Mouse (Mus musculus) thymus, postnatal 10 days (tissue): ENCODE measurements around the gene Opcml.

Source experiments
- DNase-seq, 2 experiments: peaks; one replicate each; pipeline ENCODE4 v3.0.0; 2021; ENCODE audit warnings: low spot score in 2 of 2

The Opcml gene

DNA sequence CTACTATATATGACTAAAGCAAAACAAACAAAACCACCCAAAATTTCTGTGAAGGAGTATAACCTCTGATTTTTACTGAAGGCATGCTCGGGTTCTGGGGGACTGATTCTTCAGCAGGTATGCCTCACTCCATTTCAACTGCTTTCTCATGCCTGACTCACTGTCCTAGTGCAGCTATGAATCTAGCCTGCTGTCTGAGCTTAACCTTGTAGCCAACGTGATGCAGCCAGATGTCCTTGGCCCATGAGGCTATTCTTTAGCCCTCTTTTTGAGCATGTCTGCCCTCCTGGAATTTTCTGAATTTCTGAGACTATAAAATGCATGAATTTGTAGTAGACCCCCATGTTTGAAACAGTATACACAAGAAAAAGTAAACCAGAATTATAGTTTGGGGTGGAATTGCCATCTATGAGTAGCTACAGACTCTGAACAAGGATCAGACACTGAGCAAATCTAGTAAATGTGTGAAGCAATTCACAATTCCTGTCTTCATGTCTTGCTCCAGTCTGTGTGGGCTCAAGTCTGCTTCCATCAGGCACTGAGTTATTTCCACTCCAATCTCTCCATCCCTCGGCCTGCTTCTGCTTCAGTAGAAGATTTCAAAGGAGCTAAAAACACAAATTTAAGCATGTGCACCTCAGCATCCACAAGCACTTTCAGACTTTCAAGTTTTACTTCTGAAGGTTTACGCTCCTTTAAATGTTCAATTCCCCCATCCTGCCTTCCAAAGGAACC is 528.6 kb downstream of the Opcml start:
- no peak for DNase-seq

DNA sequence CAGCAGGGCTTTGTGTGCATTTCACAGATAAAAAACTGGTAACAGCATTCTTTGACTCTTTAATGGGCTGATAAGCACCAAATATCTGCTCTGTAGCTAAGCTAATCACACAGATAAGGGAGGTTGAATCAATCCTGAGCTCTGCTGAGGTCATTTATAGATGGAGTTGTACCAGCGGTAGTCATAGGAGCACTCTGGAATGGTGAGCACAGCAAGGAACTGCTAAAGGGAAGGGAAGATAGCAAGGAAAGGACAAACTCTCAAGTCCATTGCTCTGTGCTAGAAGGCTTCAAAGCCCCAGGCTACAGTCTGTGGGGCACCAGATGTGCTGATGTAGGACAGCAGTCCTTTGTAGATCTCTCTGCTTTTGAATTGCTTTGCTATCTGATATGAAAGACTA is 529.2 kb downstream of the Opcml start:
- no peak for DNase-seq

DNA sequence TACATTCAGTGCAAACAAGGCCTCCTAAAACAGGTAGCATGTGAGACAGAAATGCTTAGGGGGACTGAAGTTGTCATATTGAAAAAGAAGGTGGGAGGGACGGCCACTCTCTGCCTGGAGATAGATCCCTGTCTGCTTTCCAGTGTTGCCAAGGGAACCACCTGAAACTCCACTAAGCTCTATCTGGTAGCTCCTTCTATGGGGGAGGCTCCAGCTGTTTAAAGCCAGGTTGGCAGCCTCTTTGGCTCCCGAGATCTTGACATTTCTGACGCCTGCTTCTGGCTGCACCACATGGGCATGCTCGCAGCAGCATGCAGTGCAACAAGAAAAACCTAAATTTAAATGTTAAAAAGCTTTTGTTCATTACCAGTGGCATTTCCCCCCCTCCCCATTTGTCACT is 537.4 kb downstream of the Opcml start:
- no peak for DNase-seq

DNA sequence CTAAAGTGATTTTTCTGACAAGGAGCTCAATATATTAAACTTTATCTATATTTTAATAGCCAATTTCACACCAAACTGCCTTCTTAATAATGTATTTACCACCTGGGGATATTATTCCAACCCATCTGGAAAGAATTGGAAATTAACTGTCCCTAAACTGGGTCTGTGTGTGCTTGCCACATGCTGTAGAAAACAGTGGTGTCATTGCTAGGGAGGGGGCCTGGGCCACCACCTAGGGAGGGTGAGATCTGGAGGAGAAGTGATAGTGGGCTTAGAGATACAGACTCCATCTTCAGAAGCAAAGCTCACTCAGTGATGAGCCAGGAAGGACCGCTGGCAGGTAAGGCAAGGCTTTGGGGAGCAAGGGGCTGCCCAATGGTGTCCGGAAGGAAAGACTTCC is 537.9 kb downstream of the Opcml start:
- DNase-seq: no peak

- no peak for DNase-seq
Measured at GRCm38 (mm10) chr9:28329477-28329876, 538.9 kb downstream of the Opcml start.

DNA sequence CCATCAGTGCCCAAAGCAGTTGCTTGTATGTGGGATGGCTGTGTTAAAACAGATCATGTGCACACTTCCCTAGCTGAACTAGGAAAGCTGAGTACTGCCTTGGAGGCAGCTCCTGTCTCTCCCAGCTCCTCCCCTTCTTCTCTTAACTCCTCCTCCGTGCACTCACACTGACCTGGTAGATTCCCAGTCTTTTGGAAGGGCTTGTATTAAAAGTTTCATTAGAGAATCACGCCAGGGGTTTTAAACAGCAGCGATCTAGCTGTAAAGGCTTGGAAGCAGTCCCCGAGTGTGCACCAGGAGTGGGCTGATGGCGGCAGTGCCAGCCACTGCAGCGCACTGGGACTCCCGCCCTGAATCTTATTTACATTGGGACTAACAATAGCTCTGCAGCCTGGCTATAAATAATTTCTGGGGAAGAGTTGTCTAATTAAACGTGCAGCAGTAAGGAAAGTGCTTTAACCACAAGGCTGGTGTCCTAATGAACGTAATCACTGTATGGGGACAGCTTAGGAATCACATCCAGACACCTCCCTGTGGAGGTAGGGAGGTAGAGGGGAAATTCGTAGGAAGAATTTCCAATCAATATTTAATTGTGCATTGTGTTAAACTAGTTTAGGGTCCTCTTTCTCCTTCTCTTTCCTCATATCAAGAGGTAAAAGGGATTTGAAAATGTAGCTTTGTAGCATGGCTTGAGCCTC is 546.1 kb downstream of the Opcml start:
- no peak for DNase-seq

- DNase-seq: no peak
Measured at GRCm38 (mm10) chr9:28337837-28338236, 547.3 kb downstream of the Opcml start.

DNA sequence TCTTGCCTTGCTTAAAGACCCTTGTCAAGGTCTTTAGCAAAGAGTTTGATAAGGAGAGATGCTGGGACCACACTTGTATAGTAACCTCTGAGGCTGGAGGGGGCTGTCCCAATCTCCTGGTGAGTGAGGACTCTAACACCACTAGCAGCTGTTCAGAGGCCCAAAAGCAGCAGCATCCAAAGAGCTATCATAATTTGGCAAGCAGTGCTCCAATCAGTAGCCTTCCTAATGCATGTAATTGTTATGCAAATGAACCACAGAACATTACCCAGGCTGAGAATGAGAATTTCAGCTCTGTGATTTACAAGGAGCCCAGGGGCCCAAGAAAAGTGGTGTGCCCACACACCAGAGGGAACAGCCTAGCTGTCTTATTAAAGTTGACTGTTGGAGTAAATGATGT is 564.4 kb downstream of the Opcml start:
- DNase-seq: no peak

GRCm38 (mm10) chr9:28357946-28358345 is 567.4 kb downstream of the Opcml start:
- no peak for DNase-seq

GRCm38 (mm10) chr9:28360691-28361090 is 570.1 kb downstream of the Opcml start:
- no peak for DNase-seq

DNA sequence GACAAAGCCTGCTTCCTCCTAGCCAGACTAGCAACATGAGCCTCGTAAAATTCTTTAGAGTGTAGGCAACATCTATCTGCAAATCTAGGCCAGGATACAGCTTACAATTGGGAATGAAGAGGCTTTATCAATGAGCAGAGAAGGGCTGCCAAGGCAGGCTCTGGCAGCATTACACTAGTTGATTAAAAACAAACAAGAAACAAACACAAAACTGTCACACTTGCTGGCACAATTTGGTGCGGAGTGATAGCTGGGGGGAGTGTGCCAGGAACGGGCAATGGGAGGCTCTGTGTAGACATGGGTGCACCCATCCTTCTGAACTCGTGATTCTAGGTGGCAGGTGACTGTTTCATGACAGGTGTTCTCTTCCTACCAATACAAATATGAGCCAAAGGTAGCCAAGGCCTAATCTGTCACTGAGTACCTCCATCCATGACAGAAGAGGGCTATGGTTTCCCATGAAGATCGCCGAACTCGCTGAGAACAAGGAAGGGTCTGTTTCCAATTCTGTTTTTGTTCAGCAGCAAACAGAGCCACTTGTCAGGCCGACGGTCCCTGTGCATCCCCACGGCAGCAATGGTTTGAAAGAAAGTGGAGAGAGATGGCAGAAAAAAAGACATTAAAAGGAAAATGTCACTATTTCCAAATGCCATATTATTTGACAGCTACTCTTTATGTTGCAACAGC is 574.0 kb downstream of the Opcml start:
- no peak for DNase-seq

DNA sequence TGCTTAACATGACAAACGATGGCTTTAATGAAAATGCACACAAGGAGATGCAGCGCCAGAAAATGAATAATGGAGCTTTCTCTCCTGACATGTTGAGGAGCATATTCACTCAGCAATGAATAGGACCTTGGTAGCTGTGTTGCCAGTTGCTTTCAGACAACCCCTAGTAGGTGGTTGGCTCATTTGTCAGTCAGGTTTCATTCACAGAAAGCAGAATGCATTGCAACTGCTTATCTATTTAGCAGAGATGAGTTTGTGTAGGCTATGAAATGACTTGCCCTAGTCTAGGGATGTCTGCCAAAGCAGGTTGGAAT is 574.5 kb downstream of the Opcml start:
- DNase-seq: no peak

DNA sequence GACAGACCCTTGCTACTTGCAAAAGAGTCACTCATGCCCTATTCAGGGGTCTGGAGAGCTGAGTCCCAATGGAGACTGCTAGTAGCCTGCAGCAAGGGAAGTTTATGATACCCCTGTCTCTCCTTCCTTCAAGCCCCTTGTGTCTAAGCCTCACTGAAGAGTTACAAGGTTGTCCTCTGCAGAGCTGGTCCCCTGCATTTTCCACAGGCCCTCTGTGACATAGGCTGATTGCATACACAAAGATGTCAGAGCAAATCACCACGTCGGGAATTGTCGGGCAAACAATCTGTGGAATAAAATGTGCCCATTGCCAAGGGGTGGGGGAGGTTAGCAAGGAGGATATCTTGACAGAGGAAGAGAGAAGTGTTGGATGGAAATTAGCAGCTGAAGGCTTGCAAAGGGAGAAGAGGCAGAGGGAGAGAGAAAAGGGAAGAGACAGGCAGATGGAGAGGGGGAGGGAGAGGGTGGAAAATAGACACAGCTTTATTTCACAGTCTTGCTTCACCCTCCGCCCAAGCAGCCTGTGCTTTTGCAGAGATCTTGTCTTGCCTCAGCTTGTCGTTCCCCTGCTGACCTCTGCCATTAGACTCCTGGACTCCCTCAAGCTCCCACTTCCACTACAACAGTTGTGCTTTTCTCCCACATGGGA is 596.1 kb downstream of the Opcml start:
- DNase-seq: no peak

DNA sequence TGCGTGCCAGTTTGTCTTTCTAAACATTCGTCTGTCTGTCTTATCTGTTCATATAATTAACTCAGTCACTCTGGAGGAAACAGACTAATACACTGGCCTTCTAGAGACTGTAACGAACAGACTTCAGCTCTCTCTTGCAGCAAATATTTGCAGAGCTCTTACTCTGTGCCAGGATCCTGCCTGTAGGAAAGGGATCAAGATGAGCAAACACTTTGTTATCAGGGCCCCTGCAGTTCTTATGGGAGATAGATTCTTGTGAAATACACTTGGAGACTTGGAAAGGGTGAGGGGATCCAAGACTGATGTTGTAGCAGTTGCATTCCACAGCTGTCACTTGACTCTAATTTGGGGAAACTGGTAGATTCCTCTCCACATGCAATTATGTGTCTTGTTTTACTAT is 604.6 kb downstream of the Opcml start:
- DNase-seq: no peak

GRCm38 (mm10) chr9:28395638-28396037 is 605.1 kb downstream of the Opcml start:
- no peak for DNase-seq

DNA sequence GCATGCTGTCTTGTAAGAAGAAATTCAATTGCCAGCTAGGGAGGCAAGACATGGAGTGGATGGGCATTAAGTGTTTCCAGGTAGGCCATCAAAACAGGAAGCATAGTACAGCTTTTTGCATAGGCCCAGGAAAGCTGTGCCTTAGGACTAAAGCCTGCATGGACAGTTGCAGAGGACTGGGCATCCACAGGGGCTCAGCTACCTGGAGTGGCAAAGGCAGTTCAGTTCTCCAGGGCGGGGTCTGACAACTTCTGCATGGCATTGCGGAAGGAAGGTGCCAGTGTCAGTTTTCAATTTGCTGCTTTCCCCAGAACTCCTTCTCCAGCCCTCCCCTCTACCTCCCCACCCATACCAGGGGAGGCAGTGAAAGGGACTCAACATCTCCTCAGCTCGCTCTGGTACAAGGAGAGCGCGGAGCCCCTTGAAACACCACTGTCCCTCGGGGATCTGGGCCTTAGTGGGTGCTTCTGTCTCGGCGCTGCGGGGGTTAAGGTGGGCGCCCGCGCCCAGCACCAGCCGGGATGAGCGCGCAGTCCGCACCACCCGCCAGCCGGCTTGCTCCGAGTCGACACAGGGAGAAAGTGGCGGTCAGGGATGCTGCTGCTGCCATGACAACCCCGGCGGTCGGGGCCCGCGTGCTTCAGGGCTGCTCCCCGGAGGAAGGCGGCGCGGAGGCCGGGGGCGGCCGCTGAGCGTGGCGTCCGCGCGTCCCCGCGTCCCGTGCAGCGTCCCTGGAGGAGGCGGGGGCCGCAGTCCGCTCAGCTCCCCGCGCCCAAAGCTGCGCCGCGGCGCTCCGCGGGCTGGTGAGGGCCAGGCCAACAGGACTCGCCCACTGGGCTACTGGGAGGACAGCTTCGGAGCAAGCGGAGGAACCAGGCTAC is 612.4 kb downstream of the Opcml start:
- DNase-seq: no peak

DNA sequence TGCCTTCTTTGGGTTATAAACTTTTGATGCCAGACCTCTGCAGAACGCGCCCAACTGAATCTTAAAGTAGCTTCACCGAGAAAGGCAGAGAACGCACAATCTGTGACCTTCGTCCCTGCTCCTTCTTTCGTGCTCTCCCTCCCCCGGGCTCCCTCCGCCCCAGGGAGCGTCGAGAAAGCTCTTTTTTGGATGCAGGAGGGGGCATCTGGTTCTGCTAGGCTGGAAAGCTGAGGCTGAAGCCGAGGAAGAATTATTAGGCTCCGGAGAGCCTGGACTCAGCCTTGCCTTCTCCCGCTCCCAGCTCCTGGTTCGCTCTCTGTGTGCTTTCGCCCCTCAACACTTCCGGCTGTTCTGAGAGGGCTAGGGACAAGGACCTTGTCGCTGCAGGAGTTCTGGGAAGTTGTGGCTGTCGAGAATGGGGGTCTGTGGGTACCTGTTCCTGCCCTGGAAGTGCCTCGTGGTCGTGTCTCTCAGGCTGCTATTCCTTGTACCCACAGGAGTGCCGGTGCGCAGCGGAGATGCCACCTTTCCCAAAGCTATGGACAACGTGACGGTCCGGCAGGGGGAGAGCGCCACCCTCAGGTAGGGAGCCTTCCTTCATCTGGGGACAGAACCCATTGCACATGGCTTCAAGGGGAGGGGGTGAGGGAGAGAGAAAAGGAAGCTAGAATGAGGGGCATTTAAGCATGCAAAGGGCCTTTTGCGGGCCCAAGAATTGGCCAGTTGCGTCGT is 613.4 kb downstream of the Opcml start:
- no peak for DNase-seq

- DNase-seq: no peak
Measured at GRCm38 (mm10) chr9:28404616-28405015, 614.0 kb downstream of the Opcml start.

- DNase-seq: no peak
Measured at GRCm38 (mm10) chr9:28405816-28406215, 615.2 kb downstream of the Opcml start.

- DNase-seq: no peak
Measured at GRCm38 (mm10) chr9:28420808-28421207, 630.2 kb downstream of the Opcml start.

DNA sequence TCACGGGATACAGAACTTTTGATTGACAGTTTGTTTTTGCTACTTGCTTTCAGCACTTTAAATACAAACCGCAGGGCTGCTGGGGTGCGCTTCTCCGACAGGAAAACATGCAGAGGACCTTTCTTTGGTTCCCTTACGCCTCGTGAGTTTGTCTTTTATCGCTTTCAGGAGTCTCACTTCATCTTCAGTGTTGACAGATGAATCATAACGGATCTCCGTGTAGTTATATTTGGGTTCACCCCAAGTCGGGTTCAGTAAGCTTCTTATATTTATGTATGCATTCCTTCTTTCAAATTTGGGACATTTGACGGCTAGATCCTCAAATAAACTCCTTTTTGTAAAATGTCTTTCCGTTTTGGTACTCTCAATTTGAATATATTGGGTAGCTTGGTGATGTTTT is 632.8 kb downstream of the Opcml start:
- no peak for DNase-seq
